Mouse (Mus musculus): ENCODE data around the gene Hist1h2ad. TPM values are rescaled to one million over a fixed set of nuclear protein-coding genes. Genes with fewer than 3 reads are reported as not detected.

Hist1h2ad gene
- polyA plus RNA-seq, 1 experiment from 2014 or later, result 2.1 TPM

DNA sequence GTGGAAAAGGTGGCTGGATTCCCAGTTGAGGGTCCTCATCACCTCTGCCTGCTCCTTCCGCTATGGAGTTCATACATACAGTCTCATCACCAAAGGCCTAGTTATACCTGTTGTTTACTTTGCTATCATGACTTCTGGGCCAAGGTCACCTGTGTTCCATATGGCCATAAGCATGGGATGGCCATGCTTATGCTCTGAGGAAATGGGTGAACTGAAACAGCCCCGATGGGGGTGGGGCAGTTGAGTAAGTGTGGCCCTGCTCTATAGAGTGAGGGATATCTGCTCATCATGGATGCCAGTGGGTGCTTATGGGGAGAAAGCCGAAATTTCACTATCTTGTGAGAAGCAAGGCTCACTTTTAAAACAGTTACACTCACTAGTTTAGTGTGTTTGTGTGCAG is 30.9 kb downstream of the Hist1h2ad start:
- WGBS, result 90% methylated on average over 3 of the region's 3 CpGs
- no peak for DNase-seq (ENCODE audit: low spot score)
- Histone ChIP-seq H3K4me2 (ENCODE audit: low read depth, low read length) (no peak overlapping the region), H3K9me3 (replicated peaks; ENCODE audit: control insufficient read depth, low read length) (no peaks in the 10 kb centered on the region), H3K4me3 (ENCODE audit: low read depth, low read length) (no peak overlapping the region), H3K9ac (replicated peaks; ENCODE audit: low read length) (no peak overlapping the region), H3K27ac (replicated peaks; ENCODE audit: low read depth, low read length) (no peak overlapping the region), H3K36me3 (replicated peaks; ENCODE audit: control insufficient read depth, insufficient read depth, low read depth, low read length) (no peaks in the 10 kb centered on the region), H3K27me3 (ENCODE audit: control insufficient read depth, insufficient read depth, low read length) (no peaks in the 10 kb centered on the region), H3K4me1 (ENCODE audit: control insufficient read depth, insufficient read depth, low read length) (no peaks in the 10 kb centered on the region)
- no peak for ATAC-seq (replicated peaks; ENCODE audit: insufficient number of reproducible peaks, low FRiP score, low TSS enrichment, low read depth)

DNA sequence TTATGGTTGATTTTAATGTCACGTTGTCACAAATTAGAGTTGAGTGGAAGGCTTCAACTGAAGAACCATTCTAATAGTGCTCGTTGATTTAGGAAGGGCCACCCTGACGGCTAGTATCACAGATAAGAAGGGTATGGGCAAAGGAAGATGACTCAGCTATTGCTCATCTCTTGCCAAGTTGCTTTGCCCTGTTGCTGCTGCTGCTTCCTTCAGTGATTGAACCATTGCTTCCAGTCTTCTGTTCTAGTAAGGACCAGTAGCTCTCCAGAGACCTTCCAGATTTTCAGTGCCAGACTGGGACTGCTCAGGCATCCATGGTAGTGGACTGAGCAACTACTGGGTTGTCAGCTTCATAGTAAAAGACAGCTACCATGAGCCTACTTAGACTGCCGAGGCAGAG is 35.0 kb downstream of the Hist1h2ad start:
- Histone ChIP-seq H3K9me3 (replicated peaks; ENCODE audit: control insufficient read depth, low read length) (no peaks in the 10 kb centered on the region), H3K36me3 (replicated peaks; ENCODE audit: control insufficient read depth, insufficient read depth, low read depth, low read length) (no peaks in the 10 kb centered on the region), H3K27me3 (ENCODE audit: control insufficient read depth, insufficient read depth, low read length) (no peaks in the 10 kb centered on the region), H3K4me1 (ENCODE audit: control insufficient read depth, insufficient read depth, low read length) (no peaks in the 10 kb centered on the region), H3K4me3 (ENCODE audit: low read depth, low read length) (no peak overlapping the region), H3K9ac (replicated peaks; ENCODE audit: low read length) (no peak overlapping the region), H3K4me2 (ENCODE audit: low read depth, low read length) (no peak overlapping the region), H3K27ac (replicated peaks; ENCODE audit: low read depth, low read length) (no peak overlapping the region)
- no peak for DNase-seq (ENCODE audit: low spot score)
- 92% methylated on average over 4 of the region's 4 CpGs for WGBS
- ATAC-seq (replicated peaks; ENCODE audit: insufficient number of reproducible peaks, low FRiP score, low TSS enrichment, low read depth), result no peak

DNA sequence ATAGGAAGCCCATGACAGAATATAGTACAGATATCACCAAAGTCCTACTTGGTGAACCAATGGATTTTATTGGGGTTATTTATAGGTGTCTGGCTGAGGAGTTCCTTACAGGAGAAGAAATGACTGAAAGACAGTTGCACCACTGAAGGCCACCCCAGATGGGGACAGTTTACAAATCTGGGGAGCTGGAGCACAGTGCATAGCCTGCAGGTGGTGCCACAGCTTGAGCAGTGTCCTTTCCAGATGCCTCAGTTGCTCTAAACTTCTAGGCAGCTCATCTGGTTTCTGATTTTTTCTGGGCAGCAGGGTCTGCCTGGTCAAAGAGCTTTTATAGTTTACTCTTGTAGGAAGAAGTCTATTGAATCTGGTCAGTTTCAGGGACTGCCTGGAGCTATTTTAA is 35.7 kb downstream of the Hist1h2ad start:
- DNase-seq (ENCODE audit: low spot score) (no peak), ATAC-seq (replicated peaks; ENCODE audit: insufficient number of reproducible peaks, low FRiP score, low TSS enrichment, low read depth) (no peak)
- Histone ChIP-seq H3K27me3 (ENCODE audit: control insufficient read depth, insufficient read depth, low read length) (no peaks in the 10 kb centered on the region), H3K9ac (replicated peaks; ENCODE audit: low read length) (no peak overlapping the region), H3K36me3 (replicated peaks; ENCODE audit: control insufficient read depth, insufficient read depth, low read depth, low read length) (no peaks in the 10 kb centered on the region), H3K4me3 (ENCODE audit: low read depth, low read length) (no peak overlapping the region), H3K4me2 (ENCODE audit: low read depth, low read length) (no peak overlapping the region), H3K4me1 (ENCODE audit: control insufficient read depth, insufficient read depth, low read length) (no peaks in the 10 kb centered on the region), H3K27ac (replicated peaks; ENCODE audit: low read depth, low read length) (no peak overlapping the region), H3K9me3 (replicated peaks; ENCODE audit: control insufficient read depth, low read length) (no peaks in the 10 kb centered on the region)

DNA sequence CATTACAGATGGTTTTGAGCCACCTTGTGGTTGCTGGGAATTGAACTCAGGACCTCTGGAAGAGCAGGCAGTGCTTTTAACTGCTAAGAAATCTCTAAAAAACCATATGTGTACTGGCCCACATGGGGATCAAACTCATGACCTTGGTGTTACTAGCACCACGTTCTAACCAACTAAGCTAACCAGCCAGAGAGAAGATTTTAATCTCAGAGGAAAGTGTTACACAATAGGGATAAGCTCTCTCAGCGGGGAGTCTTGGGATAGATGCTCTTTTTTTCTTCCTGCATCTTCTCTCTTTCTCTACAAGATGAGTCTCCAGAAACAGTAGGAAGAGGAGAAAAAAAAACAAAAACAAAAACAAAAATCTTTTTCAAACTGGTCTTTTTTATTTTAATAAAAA is 36.2 kb downstream of the Hist1h2ad start:
- Histone ChIP-seq H3K9ac (replicated peaks; ENCODE audit: low read length) (no peak overlapping the region), H3K4me3 (ENCODE audit: low read depth, low read length) (no peak overlapping the region), H3K9me3 (replicated peaks; ENCODE audit: control insufficient read depth, low read length) (no peaks in the 10 kb centered on the region), H3K4me1 (ENCODE audit: control insufficient read depth, insufficient read depth, low read length) (no peaks in the 10 kb centered on the region), H3K36me3 (replicated peaks; ENCODE audit: control insufficient read depth, insufficient read depth, low read depth, low read length) (no peaks in the 10 kb centered on the region), H3K4me2 (ENCODE audit: low read depth, low read length) (no peak overlapping the region), H3K27ac (replicated peaks; ENCODE audit: low read depth, low read length) (no peak overlapping the region), H3K27me3 (ENCODE audit: control insufficient read depth, insufficient read depth, low read length) (no peaks in the 10 kb centered on the region)
- DNase-seq (ENCODE audit: low spot score), result peak; percentile 1
- no peak for ATAC-seq (replicated peaks; ENCODE audit: insufficient number of reproducible peaks, low FRiP score, low TSS enrichment, low read depth)
- 65% methylated on average over 2 of the region's 2 CpGs for WGBS

DNA sequence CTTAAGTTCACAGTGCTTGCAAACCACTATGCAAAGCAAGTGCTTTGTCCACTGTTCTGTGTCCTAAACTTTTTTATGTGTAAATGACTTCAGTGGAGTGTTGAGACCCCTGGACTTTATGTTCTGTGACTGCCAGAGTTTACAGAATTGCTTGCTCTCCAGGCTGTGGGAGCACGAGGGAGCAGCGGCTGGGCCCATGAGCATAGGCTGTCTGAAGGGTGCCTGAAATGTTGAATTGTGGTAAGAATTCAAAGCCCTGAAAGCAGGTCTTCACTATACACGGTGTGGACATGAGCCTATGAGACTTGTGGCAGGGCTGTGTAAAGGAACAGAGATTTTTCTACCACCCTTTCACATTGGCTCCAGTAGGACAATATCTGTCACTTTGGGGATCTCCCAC is 37.5 kb downstream of the Hist1h2ad start:
- no peak overlapping the region for H3K27ac ChIP-seq (replicated peaks; ENCODE audit: low read depth, low read length)
- H3K9ac ChIP-seq (replicated peaks; ENCODE audit: low read length), result no peak overlapping the region
- ATAC-seq (replicated peaks; ENCODE audit: insufficient number of reproducible peaks, low FRiP score, low TSS enrichment, low read depth) (no peak), DNase-seq (ENCODE audit: low spot score) (no peak)
- H3K9me3 ChIP-seq (replicated peaks; ENCODE audit: control insufficient read depth, low read length), result no peaks in the 10 kb centered on the region
- H3K4me3 ChIP-seq (ENCODE audit: low read depth, low read length), result no peak overlapping the region
- H3K4me2 ChIP-seq (ENCODE audit: low read depth, low read length), result no peak overlapping the region
- no peaks in the 10 kb centered on the region for H3K36me3 ChIP-seq (replicated peaks; ENCODE audit: control insufficient read depth, insufficient read depth, low read depth, low read length)
- WGBS, result 89% methylated on average over 3 of the region's 3 CpGs
- no peaks in the 10 kb centered on the region for H3K27me3 ChIP-seq (ENCODE audit: control insufficient read depth, insufficient read depth, low read length)
- H3K4me1 ChIP-seq (ENCODE audit: control insufficient read depth, insufficient read depth, low read length), result no peaks in the 10 kb centered on the region

DNA sequence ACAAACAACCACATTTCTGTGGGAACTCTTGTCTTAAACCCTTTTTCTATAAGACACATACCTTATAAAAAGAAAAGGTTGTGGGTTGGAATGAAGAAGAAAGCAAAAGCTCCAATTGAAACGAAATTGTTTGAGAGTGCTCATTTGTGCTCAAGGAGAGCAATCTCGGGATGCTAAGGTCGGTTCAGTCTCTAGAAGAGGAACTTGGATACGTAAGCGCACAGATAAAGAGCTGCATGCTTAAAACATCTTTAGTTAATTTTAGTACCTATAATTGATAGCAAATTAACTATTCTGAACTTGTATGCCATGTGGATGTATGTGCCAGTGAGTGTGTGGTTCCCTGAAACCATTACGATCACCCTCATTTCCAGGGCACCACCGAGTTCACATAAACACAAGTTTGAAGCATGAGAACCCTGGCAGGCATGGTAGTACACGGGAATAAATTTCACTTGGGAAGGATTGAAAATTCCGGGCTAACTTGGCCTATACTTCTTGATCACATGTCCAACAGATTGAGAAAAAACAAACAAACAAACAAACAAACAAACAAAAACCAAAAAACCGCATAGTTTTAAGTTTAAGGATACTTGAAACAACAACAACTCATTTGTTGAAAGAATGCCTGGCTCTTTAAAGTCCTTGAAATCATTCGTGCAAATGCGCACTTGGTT is 46.0 kb downstream of the Hist1h2ad start:
- H3K4me1 ChIP-seq (ENCODE audit: control insufficient read depth, insufficient read depth, low read length), result no peaks in the 10 kb centered on the region
- ATAC-seq (replicated peaks; ENCODE audit: insufficient number of reproducible peaks, low FRiP score, low TSS enrichment, low read depth), result no peak
- peak overlapping the region; percentile 90 for H3K27ac ChIP-seq (replicated peaks; ENCODE audit: low read depth, low read length)
- H3K27me3 ChIP-seq (ENCODE audit: control insufficient read depth, insufficient read depth, low read length), result no peaks in the 10 kb centered on the region
- H3K9me3 ChIP-seq (replicated peaks; ENCODE audit: control insufficient read depth, low read length), result no peaks in the 10 kb centered on the region
- 60% methylated on average over 12 of the region's 12 CpGs for WGBS
- peak overlapping the region; percentile 48 for H3K4me3 ChIP-seq (ENCODE audit: low read depth, low read length)
- no peak for DNase-seq (ENCODE audit: low spot score)
- H3K9ac ChIP-seq (replicated peaks; ENCODE audit: low read length), result peak overlapping the region; percentile 77
- H3K36me3 ChIP-seq (replicated peaks; ENCODE audit: control insufficient read depth, insufficient read depth, low read depth, low read length), result no peaks in the 10 kb centered on the region
- peak overlapping the region; percentile 62 for H3K4me2 ChIP-seq (ENCODE audit: low read depth, low read length)

DNA sequence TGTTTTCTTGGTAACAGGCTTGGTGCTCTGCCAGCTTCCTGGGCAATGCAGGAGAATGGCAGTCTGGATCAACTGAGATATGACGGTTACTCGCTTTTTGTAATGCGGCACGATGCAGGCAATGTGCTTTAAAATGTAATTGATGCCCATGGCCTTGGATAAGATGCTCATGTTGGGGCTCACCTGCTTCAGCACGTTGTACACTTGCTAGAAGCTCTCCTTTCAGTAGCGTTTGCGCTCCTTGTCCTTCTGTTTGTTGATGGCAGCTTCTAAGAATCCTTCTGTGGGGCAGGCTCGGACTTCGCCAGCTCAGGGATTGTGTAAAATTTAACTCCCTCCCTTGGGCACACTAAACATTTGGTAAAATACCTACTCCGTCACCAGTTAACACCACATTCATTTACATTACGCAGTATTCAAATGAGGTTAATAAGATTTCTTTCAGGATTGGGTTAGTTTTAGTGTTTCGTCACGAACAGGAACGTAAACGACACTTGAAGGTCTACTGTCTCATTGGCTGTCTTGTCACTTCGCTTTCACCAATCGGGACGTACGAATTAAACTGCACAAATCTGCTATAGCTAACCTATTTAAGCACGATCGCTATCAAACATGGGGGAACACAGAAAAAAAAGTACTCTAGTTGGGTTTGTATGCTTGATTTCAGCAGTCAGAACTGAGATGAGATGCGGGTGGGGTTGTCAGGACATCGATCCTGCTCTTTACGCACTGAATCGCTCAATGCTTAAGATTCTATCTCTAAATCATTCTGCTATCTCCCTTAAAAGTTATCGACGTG is 46.8 kb downstream of the Hist1h2ad start, which contains the start of gene Hist1h2be:
Gene Hist1h2be, minus strand, starts transcription at position 392 of the 799 bp plus-strand sequence.
- Histone ChIP-seq H3K4me1 (ENCODE audit: control insufficient read depth, insufficient read depth, low read length) (no peaks in the 10 kb centered on the region), H3K9ac (replicated peaks; ENCODE audit: low read length) (peak within 1 kb of the TSS; percentile 77), H3K27me3 (ENCODE audit: control insufficient read depth, insufficient read depth, low read length) (no peaks in the 10 kb centered on the region), H3K4me2 (ENCODE audit: low read depth, low read length) (peak within 1 kb of the TSS; percentile 62), H3K4me3 (ENCODE audit: low read depth, low read length) (peak within 1 kb of the TSS; percentile 48), H3K27ac (replicated peaks; ENCODE audit: low read depth, low read length) (peak within 1 kb of the TSS; percentile 90), H3K9me3 (replicated peaks; ENCODE audit: control insufficient read depth, low read length) (no peaks in the 10 kb centered on the region), H3K36me3 (replicated peaks; ENCODE audit: control insufficient read depth, insufficient read depth, low read depth, low read length) (no peaks in the 10 kb centered on the region)
- WGBS, result 1% methylated on average over 27 of the region's 27 CpGs
- ATAC-seq (replicated peaks; ENCODE audit: insufficient number of reproducible peaks, low FRiP score, low TSS enrichment, low read depth) (peak; percentile 79), DNase-seq (ENCODE audit: low spot score) (peak; percentile 92)

DNA sequence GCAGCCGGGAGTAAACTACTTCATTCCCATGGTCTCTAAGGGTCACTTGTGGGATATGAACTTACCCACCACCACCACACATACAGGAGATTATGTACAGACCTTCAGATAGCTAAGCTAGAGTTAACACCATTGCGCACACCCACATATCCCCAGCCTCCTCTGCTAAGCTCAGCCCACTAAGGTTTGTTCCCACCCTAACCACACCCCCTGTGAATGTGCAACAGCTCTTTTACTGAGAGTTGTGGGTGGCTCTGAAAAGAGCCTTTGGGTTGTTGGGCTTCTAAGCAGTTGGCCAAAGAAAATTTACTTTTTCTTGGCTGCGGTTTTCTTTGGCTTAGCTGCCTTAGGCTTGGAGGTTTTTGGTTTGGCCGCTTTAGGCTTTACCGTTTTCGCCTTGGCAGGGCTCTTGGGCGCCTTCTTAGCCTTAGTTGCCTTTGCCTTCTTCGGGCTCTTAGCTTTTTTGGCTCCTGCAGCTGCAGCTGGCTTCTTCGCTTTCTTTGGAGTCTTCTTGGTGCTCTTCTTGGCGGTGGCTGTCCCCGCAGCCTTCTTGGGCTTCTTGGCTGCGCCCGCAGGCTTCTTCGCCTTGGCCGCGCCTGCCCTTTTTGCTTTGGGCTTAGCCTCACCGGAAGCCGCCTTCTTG is 47.5 kb downstream of the Hist1h2ad start:
- peak; percentile 89 for ATAC-seq (replicated peaks; ENCODE audit: insufficient number of reproducible peaks, low FRiP score, low TSS enrichment, low read depth)

More for the DNA sequence above, 47.5 kb downstream of the Hist1h2ad start:
- whole genome bisulfite sequencing, result under 1% methylated on average over 18 of the region's 18 CpGs
- Histone ChIP-seq H3K27me3 (ENCODE audit: control insufficient read depth, insufficient read depth, low read length) (no peaks in the 10 kb centered on the region), H3K4me3 (ENCODE audit: low read depth, low read length) (peak overlapping the region; percentile 48), H3K36me3 (replicated peaks; ENCODE audit: control insufficient read depth, insufficient read depth, low read depth, low read length) (no peaks in the 10 kb centered on the region), H3K9ac (replicated peaks; ENCODE audit: low read length) (peak overlapping the region; percentile 77), H3K4me1 (ENCODE audit: control insufficient read depth, insufficient read depth, low read length) (no peaks in the 10 kb centered on the region), H3K9me3 (replicated peaks; ENCODE audit: control insufficient read depth, low read length) (no peaks in the 10 kb centered on the region), H3K27ac (replicated peaks; ENCODE audit: low read depth, low read length) (peak overlapping the region; percentile 90), H3K4me2 (ENCODE audit: low read depth, low read length) (peak overlapping the region; percentile 62)
- DNase-seq (ENCODE audit: low spot score), result no peak

Data from embryonic facial prominence, embryonic 11.5 days (tissue).